Mouse (Mus musculus) gastrocnemius, postnatal 14 days (tissue): ENCODE data around the gene Ppp6c. TPM values are rescaled to one million over a fixed set of nuclear protein-coding genes. Genes with fewer than 3 reads are reported as not detected.

Source experiments
- DNase-seq: peaks from one replicate; pipeline ENCODE4 v3.0.0; 2021; ENCODE audit warnings: mixed read lengths
- intact Hi-C: fragments of 180-260 bp; cut with DNase I; formaldehyde crosslinking; loops from one replicate; pipeline ENCODE4 v1.15.1; 2025; ENCODE audit warnings: low total_unique reads
- total RNA-seq, 2 experiments: library from RNA; stranded (reverse); gene quantifications; 2 replicates each; pipeline ENCODE4 v1.2.3; 2021

Gene Ppp6c
- total RNA-seq, 2 experiments from 2014 or later, result 54.5 to 57.9 TPM

DNA sequence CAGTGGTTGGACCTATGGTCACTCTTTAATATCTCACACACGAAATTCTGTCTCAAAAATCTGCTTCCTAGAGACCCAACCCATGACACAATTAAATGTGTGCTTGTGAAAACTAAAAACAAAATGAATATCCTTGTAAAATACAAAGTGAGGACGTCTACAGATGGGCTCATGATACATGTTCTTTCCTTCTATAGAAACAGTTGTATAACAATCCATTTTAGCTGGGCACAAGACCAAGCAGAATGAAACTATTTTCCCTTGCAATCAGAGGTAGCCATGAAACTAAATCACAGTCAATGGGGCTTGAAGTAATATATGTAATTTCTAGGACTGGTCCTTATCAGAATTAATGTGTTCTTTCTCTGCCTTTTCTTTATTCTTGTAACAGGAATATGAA, 75.3 kb downstream of the Ppp6c start:
- DNase-seq, result no peak
- intact Hi-C loops, result no loop called here

DNA sequence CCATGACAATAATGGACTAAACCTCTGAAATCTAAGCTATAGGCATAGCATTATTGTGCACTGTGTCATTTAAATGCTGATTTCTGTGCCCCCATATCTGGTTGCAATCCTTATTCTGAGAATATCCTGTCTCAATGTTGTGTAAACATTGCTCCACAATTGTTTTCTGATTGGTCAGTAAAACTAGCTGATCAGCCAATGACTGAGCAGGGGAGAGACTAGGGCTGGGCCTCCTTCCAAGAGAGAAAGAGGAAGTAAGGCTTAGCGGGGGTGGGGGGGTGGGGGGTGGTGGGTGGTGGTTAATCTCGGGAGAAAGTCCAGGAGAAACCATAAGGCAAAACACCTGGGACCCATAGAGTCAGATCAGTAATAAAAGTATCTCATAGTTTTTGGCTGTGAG, 78.2 kb downstream of the Ppp6c start:
- no peak for DNase-seq
- intact Hi-C loops, result no loop called here

DNA sequence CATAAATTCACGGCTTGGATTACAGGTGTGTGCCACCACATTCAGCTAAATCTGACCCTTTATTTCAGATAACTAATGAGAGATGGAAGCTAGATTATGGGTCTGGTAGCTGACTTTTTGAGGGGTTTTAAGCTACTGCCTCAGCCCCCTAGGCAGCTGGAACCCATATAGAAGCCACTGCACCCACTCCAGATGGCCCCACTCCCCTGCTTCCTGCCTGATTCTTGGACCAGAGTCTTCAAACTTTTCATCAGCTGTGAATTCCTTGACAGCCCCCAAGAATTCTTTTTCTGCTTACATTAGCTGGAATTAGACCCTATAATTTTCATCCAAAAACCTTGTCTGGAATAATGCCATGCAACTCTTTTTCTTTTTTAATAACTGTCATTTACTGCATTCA, 79.8 kb downstream of the Ppp6c start:
- intact Hi-C loops, result no loop called here
- DNase-seq, result no peak

Other genes with a start within 250 kb of the Ppp6c start
- gene Wdr38, start 229.0 kb downstream of the Ppp6c start, total RNA-seq, result under 1 TPM in 1 of 2 experiments, not detected in 1; 0.08 TPM
- 10 to 100 TPM; 55.1 to 58.2 TPM for gene Arpc5l, start 221.1 kb downstream of the Ppp6c start, total RNA-seq
- gene Rpl35, start 220.8 kb downstream of the Ppp6c start, total RNA-seq, result 100 to 1,000 TPM; 326 to 377 TPM
- gene Golga1, start 160.9 kb downstream of the Ppp6c start, total RNA-seq, result 10 to 100 TPM in 1 of 2 experiments, 1 to 10 TPM in 1; 9.8 to 10.5 TPM
- 1 to 10 TPM; 3.9 to 4.6 TPM for gene Scai, start 35.7 kb downstream of the Ppp6c start, total RNA-seq